Mouse (Mus musculus) MEL (cell line): ENCODE measurements around the gene Cenps.

Source experiments
- CTCF ChIP-seq, 3 experiments: IDR thresholded peaks in 2 of 3; conservative IDR thresholded peaks in 1 of 3; 2 replicates each; pipeline ENCODE4 v1.5.1; 2011 to 2012; ENCODE audit warnings: low read length in 3 of 3, low read depth in 2 of 3, mild to moderate bottlenecking in 2 of 3, improper control_type of control experiment in 1 of 3, inconsistent platforms in 1 of 3, mixed read lengths in 1 of 3, moderate library complexity in 1 of 3; ENCODE audit not compliant: control insufficient read depth in 1 of 3, insufficient read depth in 1 of 3, poor library complexity in 1 of 3, severe bottlenecking in 1 of 3
- E2F4 ChIP-seq: IDR thresholded peaks from 2 replicates; pipeline ENCODE4 v1.6.1; 2011; ENCODE audit warnings: low read depth, low read length, improper control_type of control experiment, borderline replicate concordance
- MAFK ChIP-seq: IDR thresholded peaks from 2 replicates; pipeline ENCODE4 v1.6.1; 2011; ENCODE audit warnings: low read depth, mild to moderate bottlenecking, low read length, improper control_type of control experiment, borderline replicate concordance
- MAZ ChIP-seq: IDR thresholded peaks from 2 replicates; pipeline ENCODE4 v1.6.1; 2012; ENCODE audit warnings: low read depth, mild to moderate bottlenecking, inconsistent platforms, low read length, improper control_type of control experiment
- POLR2A ChIP-seq, 2 experiments: IDR thresholded peaks; 2 replicates each; pipeline ENCODE4 v1.6.1; 2011 to 2012; ENCODE audit warnings: low read length in 2 of 2, mild to moderate bottlenecking in 2 of 2, control low read depth in 1 of 2, improper control_type of control experiment in 1 of 2, low read depth in 1 of 2, moderate library complexity in 1 of 2; ENCODE audit not compliant: control insufficient read depth in 1 of 2, insufficient read depth in 1 of 2, poor library complexity in 1 of 2

- TF ChIP-seq MAFK (no peak), MAZ (no peak), CTCF (IDR thresholded peaks at IDR 0.05 in 2 of 3, conservative IDR thresholded peaks at IDR 0.05 in 1 of 3; ENCODE audit: control insufficient read depth in 1 of 3, insufficient read depth in 1 of 3, low read depth in 2 of 3, low read length in 3 of 3, poor library complexity in 1 of 3, severe bottlenecking in 1 of 3) (peak; percentile 53 to 87 (median 63)), POLR2A (IDR thresholded peaks at IDR 0.05; ENCODE audit: control insufficient read depth in 1 of 2, insufficient read depth in 1 of 2, low read depth in 1 of 2, low read length in 2 of 2, poor library complexity in 1 of 2) (no peak), E2F4 (no peak)
Measured at GRCm38 (mm10) chr4:149182755-149183154, 45.3 kb upstream of the Cenps start.
